Mouse (Mus musculus) kidney, adult 18-20 months (tissue): Measurements from ENCODE around the gene Ficd.

Experiments
- DNase-seq: peaks from one replicate; pipeline ENCODE4 v3.0.0; 2021

Ficd gene

GRCm38 (mm10) chr5:113735345-113736112 is at the start of gene Ficd:
TSS of gene Ficd (plus strand) at chr5:113735803.
- DNase-seq, result peak; percentile 91

GRCm38 (mm10) chr5:113687514-113687913 is 48.1 kb upstream of the Ficd start:
- no peak for DNase-seq

GRCm38 (mm10) chr5:113690069-113690548 is 45.5 kb upstream of the Ficd start:
- no peak for DNase-seq

- no peak for DNase-seq
Measured at GRCm38 (mm10) chr5:113690866-113691265, 44.7 kb upstream of the Ficd start.

GRCm38 (mm10) chr5:113693196-113693755 is 42.3 kb upstream of the Ficd start:
- DNase-seq, result no peak

GRCm38 (mm10) chr5:113694000-113694399 is 41.6 kb upstream of the Ficd start:
- no peak for DNase-seq

- DNase-seq, result no peak
Measured at GRCm38 (mm10) chr5:113694415-113694814, 41.2 kb upstream of the Ficd start.

GRCm38 (mm10) chr5:113700388-113701023 is 35.1 kb upstream of the Ficd start:
- DNase-seq, result no peak

- no peak for DNase-seq
Measured at GRCm38 (mm10) chr5:113703803-113704585, 31.6 kb upstream of the Ficd start.

GRCm38 (mm10) chr5:113712861-113713260 is 22.7 kb upstream of the Ficd start:
- DNase-seq, result no peak

- no peak for DNase-seq
Measured at GRCm38 (mm10) chr5:113716581-113717388, 18.8 kb upstream of the Ficd start.

- no peak for DNase-seq
Measured at GRCm38 (mm10) chr5:113719221-113719661, 16.4 kb upstream of the Ficd start.

GRCm38 (mm10) chr5:113722224-113723013 is 13.2 kb upstream of the Ficd start:
- no peak for DNase-seq

- DNase-seq, result no peak
Measured at GRCm38 (mm10) chr5:113723567-113724237, 11.9 kb upstream of the Ficd start.

- peak; percentile 82 for DNase-seq
Measured at GRCm38 (mm10) chr5:113724446-113724845, 11.2 kb upstream of the Ficd start, which contains the start of gene 1700069L16Rik. TSS of gene 1700069L16Rik (minus strand) at chr5:113724772.

- no peak for DNase-seq
Measured at GRCm38 (mm10) chr5:113725417-113725816, 10.2 kb upstream of the Ficd start.

GRCm38 (mm10) chr5:113726618-113727017 is 9.0 kb upstream of the Ficd start:
- no peak for DNase-seq

GRCm38 (mm10) chr5:113727238-113727637 is 8.4 kb upstream of the Ficd start:
- no peak for DNase-seq

GRCm38 (mm10) chr5:113728011-113728410 is 7.6 kb upstream of the Ficd start:
- DNase-seq, result no peak

- DNase-seq, result no peak
Measured at GRCm38 (mm10) chr5:113728691-113729090, 6.9 kb upstream of the Ficd start.
